Mouse (Mus musculus): Measurements from ENCODE around the gene Rnase11. TPM values are rescaled to one million over a fixed set of nuclear protein-coding genes. Genes with fewer than 3 reads are reported as not detected.
"Not testable (repeated sequence)": the region's sequence is repeated elsewhere in the genome, so short reads cannot be mapped to it uniquely, and the experiment has no call there.

Rnase11 gene
- polyA plus RNA-seq, 1 experiment from 2014 or later = not detected

GRCm38 (mm10) chr14:51023457-51023856 lies 26.5 kb downstream of the Rnase11 start:
- no peak overlapping the region for H3K4me3 ChIP-seq

DNA sequence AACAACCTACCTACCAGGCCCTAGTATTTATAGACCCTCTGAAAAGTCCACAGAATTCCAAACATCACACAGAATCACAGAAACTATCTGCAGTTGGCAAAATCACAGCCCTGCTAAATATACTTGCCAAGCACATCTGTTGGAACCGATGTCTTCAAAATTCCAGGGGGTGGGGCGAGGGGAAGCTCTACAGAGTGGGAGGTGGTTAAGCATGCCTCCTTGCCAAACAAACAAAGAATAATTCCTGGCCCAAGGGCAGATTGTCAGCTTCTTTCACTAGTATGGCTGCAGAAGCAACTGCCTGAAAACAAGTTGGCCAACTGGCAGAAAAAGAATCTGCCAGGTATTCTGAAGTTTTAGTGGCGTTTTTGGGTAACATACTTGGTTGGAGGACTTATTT lies 32.7 kb downstream of the Rnase11 start:
- DNase-seq (ENCODE audit: low spot score) = no peak
- no peaks in the 10 kb centered on the region for H3K4me1 ChIP-seq
- no peaks in the 10 kb centered on the region for H3K27me3 ChIP-seq (ENCODE audit: insufficient read depth, poor library complexity, severe bottlenecking)
- no peak overlapping the region for H3K27ac ChIP-seq
- H3K4me3 ChIP-seq = no peak overlapping the region
- no peaks in the 10 kb centered on the region for H3K9me3 ChIP-seq
- 63% methylated on average over 3 of the region's 3 CpGs for WGBS
- H3K36me3 ChIP-seq = no peaks in the 10 kb centered on the region

More at GRCm38 (mm10) chr14:51023457-51023856, 26.5 kb downstream of the Rnase11 start:
- no peak for DNase-seq (ENCODE audit: low spot score)
- 84% methylated on average over 4 of the region's 4 CpGs for WGBS
- H3K27ac ChIP-seq = no peak overlapping the region
- no peaks in the 10 kb centered on the region for H3K36me3 ChIP-seq
- H3K4me1 ChIP-seq = no peaks in the 10 kb centered on the region
- H3K27me3 ChIP-seq (ENCODE audit: insufficient read depth, poor library complexity, severe bottlenecking) = no peaks in the 10 kb centered on the region
- no peaks in the 10 kb centered on the region for H3K9me3 ChIP-seq

DNA sequence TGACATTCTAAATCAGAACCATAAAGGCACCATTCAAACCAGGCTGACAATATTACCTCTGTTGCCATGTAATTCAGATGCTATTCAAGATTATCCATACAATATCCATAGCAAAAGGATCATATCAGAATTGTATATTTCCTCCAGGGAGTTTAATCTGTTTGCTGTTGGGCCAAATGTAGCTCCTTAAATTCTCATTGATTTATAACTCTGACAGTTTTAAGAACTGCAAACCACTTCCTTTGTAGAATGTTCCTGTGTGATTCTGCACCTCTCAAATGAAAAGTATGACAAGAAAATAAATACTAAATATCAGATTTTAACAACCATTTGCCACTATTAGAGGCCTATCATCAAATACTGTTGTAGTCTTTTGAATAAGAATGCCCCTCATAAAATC lies 34.2 kb downstream of the Rnase11 start:
- H3K4me3 ChIP-seq = no peak overlapping the region
- H3K27ac ChIP-seq = no peak overlapping the region
- H3K4me1 ChIP-seq = no peaks in the 10 kb centered on the region
- H3K36me3 ChIP-seq = no peaks in the 10 kb centered on the region
- H3K27me3 ChIP-seq (ENCODE audit: insufficient read depth, poor library complexity, severe bottlenecking) = no peaks in the 10 kb centered on the region
- no peaks in the 10 kb centered on the region for H3K9me3 ChIP-seq
- DNase-seq (ENCODE audit: low spot score) = no peak

DNA sequence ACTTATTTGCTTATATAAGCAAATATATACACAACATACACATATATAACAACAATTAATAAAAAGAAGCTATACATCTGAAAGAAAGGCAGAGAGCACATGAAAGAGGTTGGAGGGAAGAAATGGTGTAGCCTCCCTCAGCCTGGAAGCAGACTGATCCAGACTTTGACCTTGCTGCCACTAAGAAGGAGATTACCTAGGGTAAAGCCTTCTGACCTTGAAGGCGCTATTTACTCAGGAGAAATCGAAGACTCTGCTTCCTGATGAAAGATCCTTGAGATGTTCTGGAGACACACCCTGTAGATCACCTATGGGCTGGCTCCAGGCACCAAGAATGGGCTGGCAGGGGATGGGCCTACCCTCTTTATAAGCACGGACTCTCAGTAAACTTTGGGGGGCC lies 35.2 kb downstream of the Rnase11 start:
- H3K4me1 ChIP-seq; H3K9me3 ChIP-seq; H3K36me3 ChIP-seq; DNase-seq (ENCODE audit: low spot score); H3K27ac ChIP-seq; H3K27me3 ChIP-seq (ENCODE audit: insufficient read depth, poor library complexity, severe bottlenecking); H3K4me3 ChIP-seq: not testable (repeated sequence)
- 80% methylated on average over 3 of the region's 3 CpGs for WGBS

DNA sequence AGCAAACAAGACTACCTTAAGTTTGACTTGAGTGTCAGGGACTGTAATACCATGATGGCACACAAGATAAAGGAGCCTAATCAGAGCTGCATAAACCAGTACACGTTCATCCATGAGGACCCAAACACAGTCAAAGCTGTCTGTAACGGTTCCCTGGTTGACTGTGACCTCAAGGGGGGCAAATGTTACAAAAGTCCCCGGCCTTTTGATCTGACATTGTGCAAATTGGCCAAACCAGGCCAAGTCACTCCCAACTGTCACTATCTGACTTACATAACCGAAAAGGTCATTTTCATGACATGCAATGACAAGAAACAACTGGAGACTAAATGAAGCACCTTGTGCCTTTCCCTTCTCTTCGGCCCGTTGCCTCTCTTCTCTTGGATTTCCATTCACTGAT lies 40.4 kb downstream of the Rnase11 start:
- no peaks in the 10 kb centered on the region for H3K36me3 ChIP-seq
- WGBS = 79% methylated on average over 6 of the region's 6 CpGs
- DNase-seq (ENCODE audit: low spot score) = no peak
- no peaks in the 10 kb centered on the region for H3K9me3 ChIP-seq
- no peaks in the 10 kb centered on the region for H3K27me3 ChIP-seq (ENCODE audit: insufficient read depth, poor library complexity, severe bottlenecking)
- H3K27ac ChIP-seq = no peak overlapping the region
- H3K4me3 ChIP-seq = no peak overlapping the region
- H3K4me1 ChIP-seq = peaks cover 12% of the 10 kb centered on the region

GRCm38 (mm10) chr14:51008781-51009180 lies 41.2 kb downstream of the Rnase11 start:
- Histone ChIP-seq H3K27me3 (ENCODE audit: insufficient read depth, poor library complexity, severe bottlenecking) (no peaks in the 10 kb centered on the region), H3K4me3 (no peak overlapping the region), H3K36me3 (no peaks in the 10 kb centered on the region), H3K4me1 (peaks cover 12% of the 10 kb centered on the region), H3K27ac (peak overlapping the region; percentile 42; the same call in 1 of the 2 replicates), H3K9me3 (no peaks in the 10 kb centered on the region)
- 78% methylated on average over 4 of the region's 4 CpGs for WGBS
- no peak for DNase-seq (ENCODE audit: low spot score)

DNA sequence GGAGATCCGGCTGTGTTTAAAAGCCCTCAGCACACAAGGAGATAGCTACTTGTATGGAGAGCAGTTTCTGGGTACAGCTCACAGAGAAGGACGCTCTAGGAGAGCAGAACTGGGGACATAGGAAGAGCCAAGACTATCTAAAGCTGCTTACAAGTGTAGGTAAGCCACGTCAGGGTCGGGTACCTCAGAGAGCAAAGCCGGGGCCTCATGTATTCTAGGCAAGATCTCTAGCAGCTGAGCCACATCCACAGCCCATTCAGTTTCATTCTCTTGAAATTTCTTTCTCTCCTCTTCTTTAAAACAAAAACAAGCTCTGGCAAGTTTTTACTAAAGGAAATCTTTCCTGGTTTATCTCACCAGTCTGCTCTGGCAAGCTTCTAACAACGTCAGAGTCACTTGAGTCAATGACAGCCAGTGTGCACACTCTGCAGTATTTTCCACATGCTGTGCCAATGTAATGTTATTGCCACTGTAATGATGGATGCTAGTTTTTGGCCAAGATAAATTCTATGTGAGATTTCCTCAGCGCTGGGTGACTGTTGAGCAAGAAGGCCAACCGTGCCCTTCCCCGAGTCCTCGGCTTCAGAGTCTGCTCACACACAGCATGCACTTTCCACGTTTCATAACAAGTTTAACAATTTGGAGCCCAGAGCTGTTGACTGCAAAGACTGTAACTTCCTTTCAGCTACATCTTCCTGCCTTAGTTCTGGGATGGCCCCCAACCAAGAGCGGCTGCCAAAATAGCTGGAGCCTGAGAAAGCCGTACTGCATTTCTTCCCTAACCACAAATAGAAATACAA lies 41.8 kb downstream of the Rnase11 start:
- H3K4me1 ChIP-seq = peaks cover 12% of the 10 kb centered on the region
- 57% methylated on average over 13 of the region's 13 CpGs for WGBS
- DNase-seq (ENCODE audit: low spot score) = no peak
- no peak overlapping the region for H3K4me3 ChIP-seq
- no peaks in the 10 kb centered on the region for H3K27me3 ChIP-seq (ENCODE audit: insufficient read depth, poor library complexity, severe bottlenecking)
- H3K27ac ChIP-seq = peak overlapping the region; percentile 53; the same call in 1 of the 2 replicates
- no peaks in the 10 kb centered on the region for H3K9me3 ChIP-seq
- no peaks in the 10 kb centered on the region for H3K36me3 ChIP-seq

GRCm38 (mm10) chr14:51007152-51007801 lies 42.7 kb downstream of the Rnase11 start, which contains the start of gene Rnase10:
Gene Rnase10, plus strand, starts transcription at chr14:51007751.
- Histone ChIP-seq H3K4me3 (no peak within 1 kb of the TSS), H3K27me3 (ENCODE audit: insufficient read depth, poor library complexity, severe bottlenecking) (no peaks in the 10 kb centered on the region), H3K27ac (peak within 1 kb of the TSS; percentile 53; the same call in 1 of the 2 replicates), H3K9me3 (no peaks in the 10 kb centered on the region), H3K4me1 (peaks cover 12% of the 10 kb centered on the region), H3K36me3 (no peaks in the 10 kb centered on the region)
- 75% methylated on average over 8 of the region's 8 CpGs for WGBS
- no peak for DNase-seq (ENCODE audit: low spot score)

Other genes with a start within 250 kb of the Rnase11 start
- gene Ccnb1ip1, start 242.4 kb downstream of the Rnase11 start, polyA plus RNA-seq (2016; fragmentation: Nextera tagmentation; extraction: Ambion mirVana) = not detected in 2 replicates
- gene Parp2, start 242.3 kb downstream of the Rnase11 start, polyA plus RNA-seq (2016; fragmentation: Nextera tagmentation; extraction: Ambion mirVana) = 46.1 and 50.0 TPM in 2 replicates
- 4.6 and 6.2 TPM in 2 replicates for gene Tep1, start 179.6 kb downstream of the Rnase11 start, polyA plus RNA-seq (2016; fragmentation: Nextera tagmentation; extraction: Ambion mirVana)
- 0.19 TPM in 1 of 2 replicates, not detected in the other for gene Klhl33, start 152.7 kb downstream of the Rnase11 start, polyA plus RNA-seq (2016; fragmentation: Nextera tagmentation; extraction: Ambion mirVana)
- gene Osgep, start 125.3 kb downstream of the Rnase11 start, polyA plus RNA-seq (2016; fragmentation: Nextera tagmentation; extraction: Ambion mirVana) = 132 and 145 TPM in 2 replicates
- gene Apex1, start 125.2 kb downstream of the Rnase11 start, polyA plus RNA-seq (2016; fragmentation: Nextera tagmentation; extraction: Ambion mirVana) = 220 and 306 TPM in 2 replicates
- gene Pip4p1, start 119.3 kb downstream of the Rnase11 start, polyA plus RNA-seq (2016; fragmentation: Nextera tagmentation; extraction: Ambion mirVana) = 36.1 and 44.7 TPM in 2 replicates
- gene Pnp, start 119.1 kb downstream of the Rnase11 start, polyA plus RNA-seq (2016; fragmentation: Nextera tagmentation; extraction: Ambion mirVana) = 44.3 and 63.0 TPM in 2 replicates
- gene Gm49342, start 105.6 kb downstream of the Rnase11 start, polyA plus RNA-seq (2016; fragmentation: Nextera tagmentation; extraction: Ambion mirVana) = not detected in 2 replicates
- 0.34 TPM in 1 of 2 replicates, not detected in the other for gene Pnp2, start 94.2 kb downstream of the Rnase11 start, polyA plus RNA-seq (2016; fragmentation: Nextera tagmentation; extraction: Ambion mirVana)
- 0.11 and 0.31 TPM in 2 replicates for gene Rnase10, start 42.4 kb downstream of the Rnase11 start, polyA plus RNA-seq (2016; fragmentation: Nextera tagmentation; extraction: Ambion mirVana)
- not detected in 2 replicates for gene Rnase9, start 8.3 kb downstream of the Rnase11 start, polyA plus RNA-seq (2016; fragmentation: Nextera tagmentation; extraction: Ambion mirVana)
- gene Rnase12, start 7.5 kb upstream of the Rnase11 start, polyA plus RNA-seq (2016; fragmentation: Nextera tagmentation; extraction: Ambion mirVana) = 0.28 and 0.53 TPM in 2 replicates
- not detected in 2 replicates for gene Olfr750, start 24.3 kb upstream of the Rnase11 start, polyA plus RNA-seq (2016; fragmentation: Nextera tagmentation; extraction: Ambion mirVana)
- gene Rnase4, start 40.9 kb upstream of the Rnase11 start, polyA plus RNA-seq (2016; fragmentation: Nextera tagmentation; extraction: Ambion mirVana) = 6.3 and 8.9 TPM in 2 replicates
- gene Ang, start 41.0 kb upstream of the Rnase11 start, polyA plus RNA-seq (2016; fragmentation: Nextera tagmentation; extraction: Ambion mirVana) = 1.8 and 3.0 TPM in 2 replicates
- 0.13 TPM in 1 of 2 replicates, not detected in the other for gene Eddm3b, start 64.3 kb upstream of the Rnase11 start, polyA plus RNA-seq (2016; fragmentation: Nextera tagmentation; extraction: Ambion mirVana)
- 0.14 and 0.87 TPM in 2 replicates for gene Rnase6, start 73.7 kb upstream of the Rnase11 start, polyA plus RNA-seq (2016; fragmentation: Nextera tagmentation; extraction: Ambion mirVana)
- not detected in 2 replicates for gene Rnase1, start 96.6 kb upstream of the Rnase11 start, polyA plus RNA-seq (2016; fragmentation: Nextera tagmentation; extraction: Ambion mirVana)
- gene Rnase2b, start 112.1 kb upstream of the Rnase11 start, polyA plus RNA-seq (2016; fragmentation: Nextera tagmentation; extraction: Ambion mirVana) = not detected in 2 replicates
- not detected in 2 replicates for gene Ang2, start 149.0 kb upstream of the Rnase11 start, polyA plus RNA-seq (2016; fragmentation: Nextera tagmentation; extraction: Ambion mirVana)
- gene Ear14, start 153.2 kb upstream of the Rnase11 start, polyA plus RNA-seq (2016; fragmentation: Nextera tagmentation; extraction: Ambion mirVana) = not detected in 2 replicates
- gene Rnase2a, start 205.9 kb upstream of the Rnase11 start, polyA plus RNA-seq (2016; fragmentation: Nextera tagmentation; extraction: Ambion mirVana) = not detected in 2 replicates